Mouse (Mus musculus): ENCODE measurements around the gene Arel1. TPM values are rescaled to one million over a fixed set of nuclear protein-coding genes. Genes with fewer than 3 reads are reported as not detected.

Arel1 gene
- total RNA-seq, 2 experiments from 2014 or later, result 23.0 to 24.9 TPM

GRCm38 (mm10) chr12:84969656-84970427 is 858 bp downstream of the Arel1 start:
- no peak for DNase-seq
- H3K4me3 ChIP-seq, result peak overlapping the region; percentile 79
- H3K27ac ChIP-seq, result peak overlapping the region; percentile 90
- TF ChIP-seq CTCF (IDR thresholded peaks at IDR 0.05), result no peak
- intact Hi-C loops (cut with DNase I), result no loop called here

- Histone ChIP-seq H3K27ac (no peak overlapping the region), H3K4me3 (peak overlapping the region; percentile 79)
- no peak for DNase-seq
- intact Hi-C loops (cut with DNase I), result no loop called here
- TF ChIP-seq CTCF (IDR thresholded peaks at IDR 0.05), result no peak
Observed at GRCm38 (mm10) chr12:84968831-84969655, 1.7 kb downstream of the Arel1 start.

- H3K27ac ChIP-seq, result no peak overlapping the region
- intact Hi-C loops (cut with DNase I), result no loop called here
- H3K4me3 ChIP-seq, result no peak overlapping the region
- DNase-seq, result no peak
- TF ChIP-seq CTCF (IDR thresholded peaks at IDR 0.05), result no peak
Observed at GRCm38 (mm10) chr12:84962606-84963005, 8.1 kb downstream of the Arel1 start.

- no peak overlapping the region for H3K27ac ChIP-seq
- no peak overlapping the region for H3K4me3 ChIP-seq
- TF ChIP-seq CTCF (IDR thresholded peaks at IDR 0.05), result no peak
- intact Hi-C loops (cut with DNase I), result no loop called here
- no peak for DNase-seq
Observed at GRCm38 (mm10) chr12:84958794-84959356, 11.8 kb downstream of the Arel1 start.

- H3K27ac ChIP-seq, result no peak overlapping the region
- intact Hi-C loops (cut with DNase I), result no loop called here
- DNase-seq, result no peak
- H3K4me3 ChIP-seq, result no peak overlapping the region
- no peak for TF ChIP-seq CTCF (IDR thresholded peaks at IDR 0.05)
Observed at GRCm38 (mm10) chr12:84956317-84956716, 14.4 kb downstream of the Arel1 start.

GRCm38 (mm10) chr12:84952351-84952750 is 18.3 kb downstream of the Arel1 start:
- intact Hi-C loops (cut with DNase I), result no loop called here
- no peak for TF ChIP-seq CTCF (IDR thresholded peaks at IDR 0.05)
- H3K4me3 ChIP-seq, result no peak overlapping the region
- DNase-seq, result no peak
- H3K27ac ChIP-seq, result no peak overlapping the region

GRCm38 (mm10) chr12:84951531-84951930 is 19.2 kb downstream of the Arel1 start:
- DNase-seq, result no peak
- no peak overlapping the region for H3K27ac ChIP-seq

GRCm38 (mm10) chr12:84950763-84951162 is 19.9 kb downstream of the Arel1 start:
- no peak overlapping the region for H3K27ac ChIP-seq
- intact Hi-C loops (cut with DNase I), result no loop called here

More at GRCm38 (mm10) chr12:84951531-84951930, 19.2 kb downstream of the Arel1 start:
- no peak overlapping the region for H3K4me3 ChIP-seq
- TF ChIP-seq CTCF (IDR thresholded peaks at IDR 0.05), result no peak
- intact Hi-C loops (cut with DNase I), result no loop called here

GRCm38 (mm10) chr12:84948584-84949285 is 22.0 kb downstream of the Arel1 start:
- DNase-seq, result no peak
- intact Hi-C loops (cut with DNase I), result no loop called here
- Histone ChIP-seq H3K27ac (no peak overlapping the region), H3K4me3 (no peak overlapping the region)
- TF ChIP-seq CTCF (IDR thresholded peaks at IDR 0.05), result no peak

More at GRCm38 (mm10) chr12:84950763-84951162, 19.9 kb downstream of the Arel1 start:
- DNase-seq, result no peak
- no peak overlapping the region for H3K4me3 ChIP-seq
- TF ChIP-seq CTCF (IDR thresholded peaks at IDR 0.05), result no peak

- no peak overlapping the region for H3K27ac ChIP-seq
- intact Hi-C loops (cut with DNase I), result no loop called here
- no peak for DNase-seq
- no peak overlapping the region for H3K4me3 ChIP-seq
- no peak for TF ChIP-seq CTCF (IDR thresholded peaks at IDR 0.05)
Observed at GRCm38 (mm10) chr12:84947894-84948583, 22.7 kb downstream of the Arel1 start.

GRCm38 (mm10) chr12:84944813-84945553 is 25.7 kb downstream of the Arel1 start:
- DNase-seq, result no peak
- TF ChIP-seq CTCF (IDR thresholded peaks at IDR 0.05), result no peak
- H3K27ac ChIP-seq, result no peak overlapping the region
- H3K4me3 ChIP-seq, result no peak overlapping the region
- intact Hi-C loops (cut with DNase I), result no loop called here

Measured in gastrocnemius, adult 2 months (tissue).